Mouse (Mus musculus) lung, adult 2 months (tissue): ENCODE measurements at regions not wholly inside any gene's neighbourhood (a gene's known extent, or its start where the extent isn't known, plus 50 kb on each side); places are given as distances from the start of the nearest gene placed in this dataset.

Experiments used
- CTCF ChIP-seq: fragments of 200-500 bp; IDR thresholded peaks from 2 replicates; pipeline ENCODE4 v1.5.1; 2011; ENCODE audit warnings: mild to moderate bottlenecking, low read length, control low read depth; ENCODE audit not compliant: insufficient read depth
- POLR2A ChIP-seq: fragments of 200-500 bp; IDR thresholded peaks from 2 replicates; pipeline ENCODE4 v1.6.1; 2011; ENCODE audit warnings: low read depth, mild to moderate bottlenecking, control low read depth, low read length, borderline replicate concordance; ENCODE audit errors: extremely low read depth

DNA sequence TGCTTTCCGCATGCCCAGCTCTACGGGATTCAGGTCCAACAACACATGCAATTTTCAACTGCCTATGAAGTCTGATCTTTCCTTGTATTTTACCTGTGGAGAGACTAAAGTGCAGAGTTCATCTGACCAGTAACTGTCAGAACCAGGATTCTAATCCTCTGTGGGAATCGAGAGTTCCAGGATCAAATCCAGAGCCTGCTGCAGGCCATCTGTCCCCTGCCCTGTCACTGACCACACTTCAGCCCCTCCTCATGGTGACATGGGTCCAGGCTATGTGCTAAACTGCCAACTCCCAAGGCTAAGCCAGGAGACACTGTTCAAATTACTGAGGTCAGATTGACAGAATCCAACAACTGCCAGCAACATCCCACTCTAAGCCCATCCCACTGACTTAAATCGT is 175.7 kb downstream of the Katnal1 start:
- TF ChIP-seq POLR2A (no peak), CTCF (no peak)
